ENCODE assay signal across 20 mouse cellular contexts in genomic region chr4:65613135-65613534, GRCm38 (mm10). TPM values are rescaled to one million over a fixed set of nuclear protein-coding genes. Genes with fewer than 3 reads are reported as not detected.
A peak's percentile ranks its signal among the peaks of the same experiment; 100 is the strongest.
DNase-seq lines count a peak whose midpoint lies in the region; ATAC-seq lines count a peak whose summit lies in the region.
"Had no signal": no experiment of that assay in that cellular context is flagged by ENCODE, and none has a peak within 500 bp of the region (broad histone marks: within the 10 kb centered on the region; RNA-seq: fewer than 3 reads in every experiment).

No protein-coding gene starts in this region.

- no peak overlapping the region for H3K4me3 ChIP-seq in kidney, embryonic 15.5 days (replicated peaks)
- H3K4me3 ChIP-seq: embryonic facial prominence, embryonic 10.5 days; heart, embryonic 10.5 days had no signal

- no peaks in the 10 kb centered on the region for H3K4me1 ChIP-seq in kidney, embryonic 15.5 days
- H3K4me1 ChIP-seq: embryonic facial prominence, embryonic 10.5 days had no signal

- H3K36me3 ChIP-seq in kidney, embryonic 15.5 days: peaks cover 56% of the 10 kb centered on the region

- peak; percentile 47 to 54 for DNase-seq in cerebellum, adult 18-20 months
- no peak for DNase-seq in cerebellum, adult 8-10 months
- DNase-seq in left cerebral cortex, postnatal 4 days: peak; percentile 28
- DNase-seq in left cerebral cortex, postnatal 14 days (ENCODE audit: low spot score in 2 of 2): no peak
- peak; percentile 47 for DNase-seq in cerebellum, adult 9-10 months
- DNase-seq in cerebellum, postnatal 25 days: peak; percentile 37 to 52
- no peak for DNase-seq in left cerebral cortex, adult 9 months (ENCODE audit: low spot score in 2 of 2)
- DNase-seq: adrenal gland, adult 2 months; adrenal gland, postnatal 25 days; heart, adult 18-20 months; heart, postnatal 10 days; heart, postnatal 4 days; kidney, adult 18-20 months had no signal

- H3K27ac ChIP-seq in kidney, embryonic 15.5 days: no peak overlapping the region
- H3K27ac ChIP-seq: embryonic facial prominence, embryonic 10.5 days; heart, embryonic 10.5 days; hindbrain, embryonic 14.5 days had no signal

- H3K4me2 ChIP-seq in kidney, embryonic 15.5 days: no peak overlapping the region
- H3K4me2 ChIP-seq: hindbrain, embryonic 14.5 days had no signal

- no peaks in the 10 kb centered on the region for H3K27me3 ChIP-seq in kidney, embryonic 15.5 days
- H3K27me3 ChIP-seq: CH12.LX had no signal

- no peak overlapping the region for H3K9ac ChIP-seq in kidney, embryonic 15.5 days
- H3K9ac ChIP-seq: hindbrain, embryonic 14.5 days had no signal

- WGBS in kidney, embryonic 15.5 days: 95% methylated on average over 14 of the region's 14 CpGs

- no peak for ATAC-seq in kidney, embryonic 15.5 days (replicated peaks; ENCODE audit: low FRiP score)
- ATAC-seq: forebrain, embryonic 14.5 days; inflammation-experienced regulatory T-cells, adult 6 months had no signal

- no peaks in the 10 kb centered on the region for H3K9me3 ChIP-seq in kidney, embryonic 15.5 days (replicated peaks)
- H3K9me3 ChIP-seq: embryonic facial prominence, embryonic 10.5 days; heart, embryonic 10.5 days had no signal

- intact Hi-C loops in left cerebral cortex, postnatal 4 days (cut with DNase I): no loop called here
- intact Hi-C loops in left cerebral cortex, postnatal 14 days (cut with DNase I): no loop called here

RNA-seq across cellular contexts. Expression of gene Trim32, which starts 8.3 kb away (rescaled TPM):
- total RNA-seq in left cerebral cortex, postnatal 4 days (2021): 100 to 1,000 TPM; 176 to 193 TPM
- 100 to 1,000 TPM; 227 to 238 TPM for total RNA-seq in left cerebral cortex, postnatal 14 days (2021)
- 51.9 and 54.9 TPM in 2 replicates for polyA plus RNA-seq in kidney, embryonic 15.5 days (2015; fragmentation: Nextera tagmentation; extraction: Ambion mirVana)

Comparison
In these comparisons a context has a peak if more than half of its experiments do, and no peak if none do; other contexts are left out.
1. DNase-seq: peak in cerebellum, adult 18-20 months (2 of 2), left cerebral cortex, postnatal 4 days (single experiment), cerebellum, adult 9-10 months (single experiment) and cerebellum, postnatal 25 days (2 of 2); none in cerebellum, adult 8-10 months (single experiment), left cerebral cortex, postnatal 14 days (0 of 2) and left cerebral cortex, adult 9 months (0 of 2).